26 mouse cellular contexts compared by ENCODE assay signal in genomic region chrX:160385502-160385772, GRCm38 (mm10).
"Had no signal": no experiment of that assay in that cellular context is flagged by ENCODE, and none has a peak within 500 bp of the region (broad histone marks: within the 10 kb centered on the region; RNA-seq: fewer than 3 reads in every experiment).

No protein-coding gene starts in this region.

- H3K27ac ChIP-seq: heart, adult 2 months; heart, embryonic 13.5 days; heart, embryonic 15.5 days; hindbrain, embryonic 13.5 days; hindbrain, embryonic 15.5 days; hindbrain, postnatal 0 days; kidney, embryonic 15.5 days; kidney, postnatal 0 days; limb, embryonic 13.5 days; limb, embryonic 15.5 days; liver, embryonic 12.5 days; liver, embryonic 14.5 days had no signal

- ATAC-seq: hindbrain, postnatal 0 days; intestine, embryonic 16.5 days had no signal

- H3K4me1 ChIP-seq: heart, embryonic 13.5 days; heart, embryonic 15.5 days; hindbrain, embryonic 13.5 days; hindbrain, embryonic 15.5 days; kidney, embryonic 15.5 days; limb, embryonic 13.5 days; limb, embryonic 15.5 days; liver, embryonic 12.5 days had no signal

- H3K9ac ChIP-seq: heart, embryonic 13.5 days; heart, embryonic 15.5 days; hindbrain, embryonic 13.5 days; hindbrain, embryonic 15.5 days; kidney, embryonic 15.5 days; limb, embryonic 13.5 days; limb, embryonic 15.5 days; liver, embryonic 12.5 days; liver, embryonic 14.5 days had no signal

- H3K36me3 ChIP-seq: heart, embryonic 13.5 days; heart, embryonic 15.5 days; hindbrain, embryonic 13.5 days; hindbrain, embryonic 15.5 days; kidney, embryonic 15.5 days; limb, embryonic 13.5 days; limb, embryonic 15.5 days; liver, embryonic 12.5 days had no signal

- H3K4me2 ChIP-seq: heart, embryonic 11.5 days; heart, embryonic 13.5 days; heart, embryonic 15.5 days; hindbrain, embryonic 13.5 days; hindbrain, embryonic 15.5 days; kidney, embryonic 15.5 days; limb, embryonic 13.5 days; limb, embryonic 15.5 days; liver, embryonic 12.5 days had no signal

- H3K9me3 ChIP-seq: heart, embryonic 15.5 days; hindbrain, embryonic 13.5 days; hindbrain, embryonic 15.5 days; kidney, embryonic 15.5 days; limb, embryonic 13.5 days; limb, embryonic 15.5 days; liver, embryonic 12.5 days had no signal

- DNase-seq: gastrocnemius, postnatal 14 days; gastrocnemius, postnatal 36 days; heart, adult 2 months; heart, postnatal 14 days; heart, postnatal 36 days; kidney, adult 11 months; kidney, adult 2 months; kidney, adult 9 months; kidney, postnatal 14 days; kidney, postnatal 36 days; layer of hippocampus, adult 9-11 months; layer of hippocampus, postnatal 36 days; left cerebral cortex, postnatal 4 days had no signal

- H3K27me3 ChIP-seq: heart, embryonic 15.5 days; hindbrain, embryonic 15.5 days had no signal

- H3K4me3 ChIP-seq: heart, adult 2 months; heart, embryonic 13.5 days; heart, embryonic 15.5 days; hindbrain, embryonic 13.5 days; hindbrain, embryonic 15.5 days; kidney, embryonic 15.5 days; limb, embryonic 13.5 days; limb, embryonic 15.5 days; liver, embryonic 12.5 days had no signal
